Mouse (Mus musculus): ENCODE measurements around the gene Tomm70a. TPM values are rescaled to one million over a fixed set of nuclear protein-coding genes. Genes with fewer than 3 reads are reported as not detected.

Tomm70a gene
- 33.9 and 36.5 TPM in 2 replicates for polyA plus RNA-seq (2021; fragmentation: Nextera tagmentation)
- long read RNA-seq, experiment 1, full-length matches to known transcripts = 64 of 140 reads
- long read RNA-seq, experiment 1, partial matches to known transcripts = 73 of 140 reads
- long read RNA-seq, experiment 1, other reads (novel, unspliced or antisense) = 3 of 140 reads
- long read RNA-seq, experiment 2, full-length matches to known transcripts = 770 of 834 reads
- long read RNA-seq, experiment 2, partial matches to known transcripts = 52 of 834 reads
- long read RNA-seq, experiment 2, other reads (novel, unspliced or antisense) = 12 of 834 reads

DNA sequence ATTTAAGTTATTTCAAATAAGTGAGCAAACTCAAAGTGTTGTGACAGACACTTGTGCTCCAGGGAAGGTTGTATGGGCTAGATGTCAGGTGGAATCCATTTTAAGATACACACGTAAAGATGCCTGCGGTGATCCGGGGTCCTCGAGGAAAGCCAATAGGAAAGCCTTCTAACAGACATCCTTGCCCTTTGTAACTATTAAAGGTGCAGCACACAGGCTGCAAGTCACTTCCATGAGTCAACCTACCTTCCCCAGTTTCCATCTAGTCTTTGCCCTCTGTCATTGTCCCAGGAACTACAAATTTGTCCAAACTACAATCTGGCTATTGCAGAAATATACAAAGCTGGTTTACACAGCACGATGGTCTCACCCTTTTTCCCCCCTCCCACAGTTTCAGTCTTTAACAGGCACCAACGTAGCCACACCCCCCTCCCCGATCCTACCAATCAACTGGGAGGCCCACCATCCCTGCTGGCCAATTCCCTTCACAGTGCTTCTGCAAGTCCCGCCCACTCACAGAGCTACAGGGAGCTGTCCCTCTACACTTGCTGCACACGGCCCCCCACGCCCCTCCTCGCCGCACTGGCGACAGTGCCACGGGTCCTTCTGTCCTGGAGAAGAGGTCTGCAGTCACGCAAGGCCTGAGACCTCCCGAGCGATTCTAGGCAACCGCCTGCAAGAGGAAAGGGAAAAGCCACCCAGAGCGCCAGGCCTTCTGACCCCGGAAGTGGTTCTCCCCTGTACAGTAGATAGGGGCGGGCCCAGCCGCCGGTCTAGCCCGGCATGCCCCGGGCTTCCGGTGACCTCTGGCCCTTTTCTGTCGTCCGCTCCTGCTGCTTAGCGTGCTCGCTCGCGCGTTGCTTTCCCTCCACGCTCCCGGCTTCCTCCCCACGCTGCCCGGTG is at the start of gene Tomm70a:
Tomm70a (plus strand) TSS at position 791 of the 903 bp plus-strand sequence.

DNA sequence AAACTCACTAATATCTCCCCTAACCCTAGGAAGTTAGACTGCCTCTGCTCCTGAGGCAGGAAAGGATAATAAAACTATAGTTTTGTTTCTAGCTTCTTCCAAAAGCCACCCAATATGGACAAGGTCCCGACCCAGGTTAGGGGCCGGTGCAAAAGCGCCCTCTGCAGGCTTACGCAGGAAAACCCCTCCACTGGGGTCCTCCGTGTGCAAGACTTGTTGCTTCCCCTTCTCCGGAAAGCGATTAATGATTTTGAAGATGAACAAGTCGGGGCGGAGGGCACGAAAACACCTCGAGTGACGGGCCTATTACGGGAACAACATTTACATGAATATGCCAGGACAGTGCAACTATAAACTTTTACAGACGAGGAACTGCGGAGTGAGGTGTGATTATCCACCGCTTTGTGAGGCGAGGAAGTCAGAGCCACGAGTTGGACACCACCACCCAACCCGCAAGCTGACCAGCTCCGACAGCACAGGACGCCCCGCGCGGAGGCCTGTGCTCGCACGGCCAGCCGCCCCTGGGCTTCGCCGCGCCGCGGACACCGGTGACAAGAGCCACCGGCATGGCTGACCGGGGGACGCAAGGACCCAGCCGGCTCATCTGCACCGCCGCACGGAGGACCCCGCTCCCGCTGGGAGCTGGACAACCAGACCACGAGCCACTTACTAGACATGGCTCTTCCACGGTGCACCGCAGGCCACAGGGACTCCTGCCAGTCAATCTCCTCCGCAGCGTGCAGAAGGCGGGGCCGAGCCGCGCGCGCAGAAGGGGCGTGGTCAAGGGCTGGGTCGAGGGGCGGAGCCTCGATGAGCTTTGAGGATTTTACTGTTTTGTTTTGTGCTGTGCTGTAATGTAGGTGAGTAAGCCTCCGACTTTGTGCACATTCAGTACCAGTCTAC is 45.4 kb downstream of the Tomm70a start, which contains the start of gene Nit2:
Nit2 (minus strand) TSS at position 731 of the 903 bp plus-strand sequence.

Other genes with a start within 250 kb of the Tomm70a start
- 0.85 and 1.4 TPM in 2 replicates for gene Tmem45a, start 235.5 kb upstream of the Tomm70a start, polyA plus RNA-seq (2021; fragmentation: Nextera tagmentation)
- 2.1 and 2.9 TPM in 2 replicates for gene Lnp1, start 193.6 kb upstream of the Tomm70a start, polyA plus RNA-seq (2021; fragmentation: Nextera tagmentation)
- gene Tmem45a2, start 50.3 kb upstream of the Tomm70a start, polyA plus RNA-seq (2021; fragmentation: Nextera tagmentation) = 0.10 TPM in 1 of 2 replicates, not detected in the other
- gene Nit2, start 45.6 kb downstream of the Tomm70a start, polyA plus RNA-seq (2021; fragmentation: Nextera tagmentation) = 21.8 and 23.6 TPM in 2 replicates
- 10.0 and 10.5 TPM in 2 replicates for gene Tbc1d23, start 109.8 kb downstream of the Tomm70a start, polyA plus RNA-seq (2021; fragmentation: Nextera tagmentation)
- gene Tmem30c, start 171.2 kb downstream of the Tomm70a start, polyA plus RNA-seq (2021; fragmentation: Nextera tagmentation) = not detected in 2 replicates
- gene Filip1l, start 231.4 kb downstream of the Tomm70a start, polyA plus RNA-seq (2021; fragmentation: Nextera tagmentation) = 0.97 and 1.3 TPM in 2 replicates

Measured in layer of hippocampus, adult 6 months (tissue).